Mouse (Mus musculus) lung, embryonic 16.5 days (tissue): ENCODE results near the gene Loxl1. TPM values are rescaled to one million over a fixed set of nuclear protein-coding genes. Genes with fewer than 3 reads are reported as not detected.
"Not testable (repeated sequence)": the region's sequence is repeated elsewhere in the genome, so short reads cannot be mapped to it uniquely, and the experiment has no call there.

ENCODE experiments used
- ATAC-seq: fragments of 200-750 bp; cut with Nextera tagmentation; 2 replicates; pipeline ENCODE4 v1.8.0; 2017; ENCODE audit warnings: low read depth, mild to moderate bottlenecking, moderate library complexity
- H3K27ac ChIP-seq: fragments of 300-500 bp; sonication (generic); 2 replicates; pipeline ENCODE4 v1.5.1; 2014; ENCODE audit warnings: mild to moderate bottlenecking, control low read depth, low read length
- H3K27me3 ChIP-seq: fragments of 300-500 bp; sonication (generic); 2 replicates; pipeline ENCODE4 v1.6.1; 2014; ENCODE audit warnings: low read depth, low read length, mixed read lengths; ENCODE audit not compliant: control insufficient read depth, insufficient read depth
- H3K36me3 ChIP-seq: fragments of 300-500 bp; sonication (generic); 2 replicates; pipeline ENCODE4 v1.6.1; 2014; ENCODE audit warnings: low read length; ENCODE audit not compliant: control insufficient read depth, insufficient read depth
- H3K4me1 ChIP-seq: fragments of 300-500 bp; sonication (generic); replicated peaks from 2 replicates; pipeline ENCODE4 v1.6.1; 2014; ENCODE audit warnings: low read length, mixed read lengths; ENCODE audit not compliant: control insufficient read depth, insufficient read depth
- H3K4me2 ChIP-seq: fragments of 300-500 bp; sonication (generic); 2 replicates; pipeline ENCODE4 v1.6.1; 2014; ENCODE audit warnings: low read depth, low read length, control low read depth
- H3K4me3 ChIP-seq: fragments of 300-500 bp; sonication (generic); 2 replicates; pipeline ENCODE4 v1.5.1; 2014; ENCODE audit warnings: mild to moderate bottlenecking, low read length, control low read depth
- H3K9ac ChIP-seq: fragments of 300-500 bp; sonication (generic); 2 replicates; pipeline ENCODE4 v1.6.1; 2014; ENCODE audit warnings: low read length, control low read depth
- H3K9me3 ChIP-seq: fragments of 300-500 bp; sonication (generic); 2 replicates; pipeline ENCODE4 v1.6.1; 2016; ENCODE audit warnings: low read length; ENCODE audit not compliant: control insufficient read depth
- WGBS: fragments of 180-500 bp; shearing (Covaris S2); extraction: QIAGEN DNeasy Blood & Tissue Kit; methylation state at CpG from one replicate; pipeline ENCODE4 v1.1.7; 2014; 5-methylcytosine and 5-hydroxymethylcytosine counted together
- polyA plus RNA-seq: library from polyadenylated mRNA; unstranded; fragments of >200 nt; fragmentation: Nextera tagmentation; extraction: Ambion mirVana; gene quantifications from 2 replicates; pipeline ENCODE4 v1.2.1, GENCODE M21; 2015

Gene Loxl1
- polyA plus RNA-seq, 1 experiment from 2014 or later, result 38.6 TPM

- 47% methylated on average over 3 of the region's 3 CpGs for WGBS
- H3K4me3 ChIP-seq, result no peak overlapping the region
- peak overlapping the region; percentile 71 for H3K27ac ChIP-seq
- no peak overlapping the region for H3K9ac ChIP-seq
- ATAC-seq, result 0 out of 2 replicates have a peak, but pooled peaks have one; percentile 30
- H3K27me3 ChIP-seq, result no peaks in the 10 kb centered on the region
- H3K36me3 ChIP-seq, result peaks cover 2% of the 10 kb centered on the region
- peaks cover 7% of the 10 kb centered on the region; the same call in 1 of the 2 replicates for H3K4me1 ChIP-seq
- no peaks in the 10 kb centered on the region for H3K9me3 ChIP-seq
- no peak overlapping the region for H3K4me2 ChIP-seq
Observed at GRCm38 (mm10) chr9:58267046-58267445, 45.9 kb downstream of the Loxl1 start.

- ATAC-seq, result peak; percentile 65; the same call in 1 of the 2 replicates
- H3K4me3 ChIP-seq, result no peak overlapping the region
- 24% methylated on average over 4 of the region's 4 CpGs for WGBS
- peaks cover 7% of the 10 kb centered on the region for H3K36me3 ChIP-seq
- H3K9me3 ChIP-seq, result no peaks in the 10 kb centered on the region
- peaks cover 7% of the 10 kb centered on the region; the same call in 1 of the 2 replicates for H3K4me1 ChIP-seq
- H3K27me3 ChIP-seq, result no peaks in the 10 kb centered on the region
- 0 out of 2 replicates have a peak overlapping the region, but pooled peaks have one; percentile 11 for H3K9ac ChIP-seq
- H3K27ac ChIP-seq, result peak overlapping the region; percentile 71
- H3K4me2 ChIP-seq, result no peak overlapping the region
Observed at GRCm38 (mm10) chr9:58266571-58267011, 46.4 kb downstream of the Loxl1 start.

GRCm38 (mm10) chr9:58265368-58265767 lies 47.6 kb downstream of the Loxl1 start:
- Histone ChIP-seq H3K27me3 (no peaks in the 10 kb centered on the region), H3K9ac (no peak overlapping the region), H3K9me3 (no peaks in the 10 kb centered on the region), H3K4me3 (no peak overlapping the region), H3K4me2 (no peak overlapping the region), H3K36me3 (peaks cover 9% of the 10 kb centered on the region), H3K27ac (no peak overlapping the region), H3K4me1 (peaks cover 7% of the 10 kb centered on the region; the same call in 1 of the 2 replicates)
- ATAC-seq, result no peak
- 69% methylated on average over 3 of the region's 3 CpGs for WGBS

GRCm38 (mm10) chr9:58262507-58262906 lies 50.5 kb downstream of the Loxl1 start:
- H3K36me3 ChIP-seq, result peaks cover 16% of the 10 kb centered on the region
- no peaks in the 10 kb centered on the region for H3K27me3 ChIP-seq
- H3K4me3 ChIP-seq, result no peak overlapping the region
- H3K4me1 ChIP-seq, result peaks cover 7% of the 10 kb centered on the region; the same call in 1 of the 2 replicates
- H3K27ac ChIP-seq, result no peak overlapping the region
- no peak for ATAC-seq
- H3K9ac ChIP-seq, result no peak overlapping the region
- H3K4me2 ChIP-seq, result no peak overlapping the region
- H3K9me3 ChIP-seq, result no peaks in the 10 kb centered on the region
- 92% methylated on average over 5 of the region's 5 CpGs for WGBS

- no peaks in the 10 kb centered on the region for H3K27me3 ChIP-seq
- H3K4me3 ChIP-seq, result no peak overlapping the region
- ATAC-seq, result no peak
- peaks cover 11% of the 10 kb centered on the region for H3K36me3 ChIP-seq
- peaks cover 2% of the 10 kb centered on the region for H3K4me1 ChIP-seq
- 83% methylated on average over 10 of the region's 10 CpGs for WGBS
- no peak overlapping the region for H3K4me2 ChIP-seq
- no peak overlapping the region for H3K27ac ChIP-seq
- no peak overlapping the region for H3K9ac ChIP-seq
- H3K9me3 ChIP-seq, result no peaks in the 10 kb centered on the region
Observed at GRCm38 (mm10) chr9:58255704-58256685, 57.0 kb downstream of the Loxl1 start.

- ATAC-seq, result no peak
- Histone ChIP-seq H3K27ac (no peak overlapping the region), H3K27me3 (no peaks in the 10 kb centered on the region), H3K9ac (no peak overlapping the region), H3K4me1 (peaks cover 6% of the 10 kb centered on the region), H3K9me3 (no peaks in the 10 kb centered on the region), H3K4me2 (no peak overlapping the region), H3K36me3 (peaks cover 9% of the 10 kb centered on the region), H3K4me3 (no peak overlapping the region)
- 49% methylated on average over 2 of the region's 2 CpGs for WGBS
Observed at GRCm38 (mm10) chr9:58255105-58255504, 57.9 kb downstream of the Loxl1 start.

GRCm38 (mm10) chr9:58253805-58254122 lies 59.2 kb downstream of the Loxl1 start:
- H3K4me1 ChIP-seq, result not testable (repeated sequence)

GRCm38 (mm10) chr9:58253033-58253804 lies 59.8 kb downstream of the Loxl1 start, which contains the start of gene Stoml1:
Gene Stoml1 (plus strand): TSS chr9:58253164.
- Histone ChIP-seq H3K36me3 (peaks cover 7% of the 10 kb centered on the region; the same call in 1 of the 2 replicates), H3K9me3 (no peaks in the 10 kb centered on the region), H3K4me1 (peaks cover 15% of the 10 kb centered on the region), H3K27ac (peak within 1 kb of the TSS; percentile 50; the same call in 1 of the 2 replicates), H3K27me3 (no peaks in the 10 kb centered on the region), H3K9ac (peak within 1 kb of the TSS; percentile 82), H3K4me2 (peak within 1 kb of the TSS; percentile 73), H3K4me3 (peak within 1 kb of the TSS; percentile 76)
- ATAC-seq, result peak; percentile 98
- under 1% methylated on average over 29 of the region's 31 CpGs for WGBS

More at GRCm38 (mm10) chr9:58253805-58254122, 59.2 kb downstream of the Loxl1 start:
- peak overlapping the region; percentile 73 for H3K4me2 ChIP-seq
- H3K9me3 ChIP-seq, H3K36me3 ChIP-seq, H3K27me3 ChIP-seq, ATAC-seq: not testable (repeated sequence)
- peak overlapping the region; percentile 82 for H3K9ac ChIP-seq
- H3K4me3 ChIP-seq, result peak overlapping the region; percentile 76
- H3K27ac ChIP-seq, result peak overlapping the region; percentile 27; the same call in 1 of the 2 replicates
- 53% methylated on average over 5 of the region's 5 CpGs for WGBS

GRCm38 (mm10) chr9:58250730-58251129 lies 62.3 kb downstream of the Loxl1 start:
- not testable (repeated sequence) for H3K9me3 ChIP-seq, H3K4me2 ChIP-seq, H3K27me3 ChIP-seq, ATAC-seq, H3K36me3 ChIP-seq, H3K9ac ChIP-seq, H3K27ac ChIP-seq, H3K4me3 ChIP-seq
- peaks cover 30% of the 10 kb centered on the region for H3K4me1 ChIP-seq
- WGBS, result 77% methylated on average over 1 of the region's 1 CpGs
